Mouse (Mus musculus): ENCODE measurements around the gene Slc35b1.

The Slc35b1 gene

DNA sequence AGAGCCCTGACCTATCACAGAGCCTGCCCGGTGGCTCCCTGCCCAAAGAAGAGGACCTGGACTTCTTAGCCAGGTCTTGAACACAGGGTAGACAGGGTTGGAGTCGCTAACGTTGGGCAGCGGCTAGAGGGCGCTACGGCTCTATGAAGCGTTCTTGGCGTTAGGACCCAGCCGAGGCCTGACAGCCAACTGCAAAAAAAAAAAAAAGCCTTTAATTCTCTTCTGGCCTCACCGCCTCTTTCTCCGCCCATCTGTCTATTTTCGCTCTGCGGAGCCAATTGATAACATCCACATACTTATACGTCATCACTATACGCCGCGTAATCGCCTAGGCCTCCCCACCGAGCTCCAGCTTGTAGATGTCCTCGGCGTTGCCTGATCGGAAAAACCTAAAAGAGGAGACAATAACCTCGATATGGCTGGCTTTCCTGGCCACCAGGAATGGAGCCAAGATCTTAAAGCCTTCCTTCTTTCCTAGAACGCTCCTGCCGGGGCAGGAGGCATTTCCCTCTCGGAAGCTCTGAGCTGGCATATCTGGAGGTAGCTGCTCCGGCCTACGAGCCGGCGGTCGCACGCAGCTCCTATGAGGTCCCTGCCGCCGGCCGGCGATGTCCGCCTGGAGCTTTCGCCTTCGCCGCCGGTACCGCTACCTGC, at the start of gene Slc35b1:
Gene Slc35b1, plus strand, starts transcription at position 374 of the 654 bp plus-strand sequence.
- DNase-seq = peak; percentile 93

DNA sequence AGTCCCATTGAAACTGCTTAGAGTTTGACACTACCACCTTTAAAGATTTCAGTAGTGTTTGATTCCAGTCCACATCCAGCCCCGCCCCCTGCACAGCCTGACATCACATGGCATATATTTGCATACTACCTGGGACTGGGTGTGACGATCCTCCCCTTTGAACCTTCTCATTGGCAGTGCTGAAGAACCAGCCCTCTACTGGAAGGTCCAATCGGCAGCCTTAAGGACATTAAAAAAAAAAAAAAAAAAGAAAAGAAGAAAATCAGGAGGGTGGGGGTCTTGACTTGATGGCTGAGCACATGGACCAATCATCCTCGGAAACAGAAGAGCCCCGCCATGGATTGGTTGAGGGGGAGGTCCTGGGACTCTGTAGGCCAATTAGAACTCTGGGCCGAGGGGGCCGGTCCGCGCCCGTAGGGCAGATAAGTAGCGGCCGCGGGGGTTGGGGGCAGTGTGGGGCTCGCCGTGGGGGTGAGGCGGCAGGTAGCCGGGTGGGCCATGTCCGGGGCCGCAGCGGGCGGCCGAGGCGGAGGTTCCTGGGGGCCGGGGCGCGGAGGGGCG, 47.8 kb upstream of the Slc35b1 start, which contains the start of gene Fam117a:
Gene Fam117a, plus strand, starts transcription at position 451 of the 561 bp plus-strand sequence.
- DNase-seq = peak; percentile 77

DNA sequence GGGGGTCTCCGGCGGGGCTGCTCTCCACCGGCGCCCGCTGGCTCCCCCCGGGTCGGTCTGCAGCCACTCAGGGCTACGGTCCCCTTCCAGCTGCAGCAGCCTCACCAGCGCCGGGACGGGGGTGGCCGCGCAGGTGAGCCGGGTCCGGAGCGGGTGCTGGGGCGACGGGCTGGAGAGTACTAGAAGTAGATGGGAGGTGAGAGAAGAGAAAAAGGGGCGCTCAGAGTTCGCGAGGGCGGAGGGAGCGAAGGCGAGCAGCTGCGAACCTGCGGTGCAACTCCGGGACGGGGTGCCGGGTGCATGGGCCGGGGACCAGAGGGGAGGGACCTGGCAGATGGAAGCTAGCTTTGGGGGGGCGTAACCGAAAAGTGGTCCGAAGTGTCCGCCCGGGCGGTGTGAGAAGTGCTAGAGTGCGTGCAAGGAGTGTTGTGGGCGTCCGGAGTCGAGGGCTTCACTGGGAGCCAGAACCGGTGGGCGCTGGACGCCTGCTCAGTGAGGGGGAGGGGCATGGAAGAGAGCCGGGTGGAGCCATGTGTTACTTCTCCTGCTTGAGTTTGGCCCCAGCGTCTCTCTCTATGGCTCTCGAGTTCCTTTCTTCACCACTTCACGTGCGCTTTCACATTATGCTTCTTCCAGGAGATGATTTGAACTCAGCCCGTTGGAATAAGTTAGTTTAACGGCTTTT, 47.2 kb upstream of the Slc35b1 start:
- DNase-seq = peak; percentile 35

GRCm38 (mm10) chr11:95337846-95338342, 46.6 kb upstream of the Slc35b1 start:
- DNase-seq = no peak

DNA sequence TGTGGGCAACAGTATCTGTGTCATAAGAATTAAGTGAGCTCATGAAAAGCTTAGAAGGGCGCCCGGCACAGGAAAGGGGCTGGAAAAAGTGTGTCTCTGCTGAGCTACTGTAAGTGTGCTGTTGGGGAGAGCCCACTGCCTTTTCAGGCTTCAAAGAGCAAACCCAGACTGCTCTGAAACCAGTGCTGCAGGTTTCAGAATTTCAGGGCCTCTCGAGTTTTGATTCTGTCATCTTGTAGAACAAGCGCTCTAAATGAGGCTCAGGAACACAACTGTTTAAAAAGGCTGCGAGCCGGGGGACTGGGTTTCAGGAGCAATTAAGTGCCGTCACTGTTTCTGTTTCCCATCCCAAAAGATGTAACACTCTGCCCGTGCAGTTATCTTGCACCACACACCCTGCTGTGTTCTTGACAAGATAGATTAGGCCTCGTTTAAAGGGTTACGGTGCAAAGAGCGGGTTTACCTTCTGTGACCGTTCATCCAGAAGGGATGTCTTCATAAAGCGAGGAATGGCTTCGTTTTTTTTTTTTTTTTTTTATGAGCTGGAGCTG, 44.9 kb upstream of the Slc35b1 start:
- DNase-seq = no peak

- no peak for DNase-seq
These were observed 44.2 kb upstream of the Slc35b1 start for GRCm38 (mm10) chr11:95340259-95340658.

- no peak for DNase-seq
These were observed 43.8 kb upstream of the Slc35b1 start for GRCm38 (mm10) chr11:95340664-95341063.

DNA sequence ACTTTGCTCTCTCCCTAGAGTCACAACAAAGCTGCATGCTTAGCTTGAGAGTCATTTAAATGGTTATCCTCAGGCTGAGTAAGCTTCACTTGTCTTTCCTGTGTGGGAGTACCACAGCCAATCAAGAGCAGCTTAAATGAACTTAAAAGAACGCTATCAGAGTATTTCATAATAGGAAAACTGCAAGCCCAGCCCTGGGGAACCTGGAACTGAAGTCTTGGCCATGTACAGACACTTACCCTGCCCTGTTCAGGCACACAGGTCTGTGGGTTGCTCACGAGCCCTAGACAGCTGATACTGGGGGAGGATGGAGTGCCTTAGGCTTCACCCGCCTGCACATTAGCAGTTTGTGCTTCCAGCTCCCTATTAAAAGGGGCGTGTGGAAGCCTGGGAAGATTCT, 41.3 kb upstream of the Slc35b1 start:
- no peak for DNase-seq

DNA sequence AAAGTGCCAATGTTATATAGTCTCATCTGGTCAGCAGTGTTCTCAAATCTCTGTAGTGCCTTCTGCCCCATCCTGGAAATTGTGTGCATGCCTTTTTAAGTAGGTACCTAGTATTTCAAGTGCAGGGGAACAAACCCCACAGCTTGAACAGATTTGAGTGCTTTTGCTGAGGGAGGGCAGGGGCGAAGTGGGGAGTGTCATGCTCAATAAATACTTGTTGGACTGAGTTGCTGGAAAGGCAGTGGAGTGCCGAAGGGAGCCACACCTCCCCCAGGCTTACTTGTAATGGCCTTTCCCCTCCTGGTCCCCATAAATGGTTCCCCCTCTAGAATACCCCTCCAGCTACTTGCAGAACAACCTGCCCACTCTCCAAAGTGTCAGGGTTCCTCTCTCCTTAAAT, 40.3 kb upstream of the Slc35b1 start:
- DNase-seq = no peak

DNA sequence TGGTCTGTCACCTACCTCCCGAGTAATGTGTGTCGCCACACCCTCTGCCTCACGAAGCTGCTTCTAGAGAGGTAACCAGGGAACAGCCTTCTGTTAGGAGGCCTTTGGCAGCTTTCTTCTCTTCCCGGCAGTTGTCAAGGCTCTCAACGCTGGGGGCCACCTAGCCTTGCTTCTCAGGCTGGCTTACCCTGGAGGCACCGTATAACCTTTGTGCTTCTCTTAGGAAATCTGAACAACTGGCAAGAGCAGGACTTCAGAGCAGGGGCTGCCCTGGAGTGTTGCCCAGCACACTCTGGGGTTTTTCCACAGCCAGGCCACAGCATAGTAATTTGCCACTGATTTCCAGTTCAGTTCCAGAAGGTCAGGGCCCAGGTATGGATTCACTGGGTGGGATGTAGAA, 34.2 kb upstream of the Slc35b1 start:
- no peak for DNase-seq

- no peak for DNase-seq
These were observed 33.5 kb upstream of the Slc35b1 start for GRCm38 (mm10) chr11:95350960-95351359.

GRCm38 (mm10) chr11:95352686-95353085, 31.8 kb upstream of the Slc35b1 start:
- no peak for DNase-seq

GRCm38 (mm10) chr11:95353226-95353625, 31.3 kb upstream of the Slc35b1 start:
- DNase-seq = no peak

DNA sequence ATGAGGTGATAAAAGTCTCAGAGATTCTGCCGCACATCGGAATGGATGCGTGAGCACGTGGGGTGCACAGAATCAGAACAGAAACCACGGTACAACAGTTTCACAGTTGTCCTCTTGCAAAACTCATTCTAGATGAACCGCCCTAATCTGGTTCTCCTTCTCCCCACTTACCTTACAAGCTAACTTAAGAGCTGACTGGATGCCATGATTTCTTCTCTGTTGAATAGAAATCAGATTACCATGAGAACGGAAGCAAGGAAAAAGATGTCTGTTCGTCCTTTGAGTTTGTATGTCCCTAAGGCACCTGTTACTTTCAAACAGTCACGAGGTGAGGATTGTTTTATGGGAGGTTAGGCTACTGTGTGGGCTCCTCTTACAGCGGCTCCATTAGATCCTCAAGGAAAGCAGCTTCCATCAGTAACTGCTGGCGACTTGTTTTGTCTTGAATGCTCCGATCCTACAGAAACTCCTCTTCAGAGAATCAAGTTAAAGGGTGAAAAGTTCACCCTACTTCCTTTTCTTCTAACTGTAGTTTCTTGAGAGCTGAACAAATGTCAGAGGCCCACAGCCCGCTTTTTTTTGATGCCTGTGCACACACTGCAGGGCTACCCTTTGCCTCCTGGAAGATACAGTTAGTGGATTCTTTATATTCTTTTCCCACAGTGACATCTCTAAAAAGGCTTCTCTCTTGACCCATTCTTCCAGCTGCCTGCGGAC, 30.1 kb upstream of the Slc35b1 start:
- DNase-seq = no peak

DNA sequence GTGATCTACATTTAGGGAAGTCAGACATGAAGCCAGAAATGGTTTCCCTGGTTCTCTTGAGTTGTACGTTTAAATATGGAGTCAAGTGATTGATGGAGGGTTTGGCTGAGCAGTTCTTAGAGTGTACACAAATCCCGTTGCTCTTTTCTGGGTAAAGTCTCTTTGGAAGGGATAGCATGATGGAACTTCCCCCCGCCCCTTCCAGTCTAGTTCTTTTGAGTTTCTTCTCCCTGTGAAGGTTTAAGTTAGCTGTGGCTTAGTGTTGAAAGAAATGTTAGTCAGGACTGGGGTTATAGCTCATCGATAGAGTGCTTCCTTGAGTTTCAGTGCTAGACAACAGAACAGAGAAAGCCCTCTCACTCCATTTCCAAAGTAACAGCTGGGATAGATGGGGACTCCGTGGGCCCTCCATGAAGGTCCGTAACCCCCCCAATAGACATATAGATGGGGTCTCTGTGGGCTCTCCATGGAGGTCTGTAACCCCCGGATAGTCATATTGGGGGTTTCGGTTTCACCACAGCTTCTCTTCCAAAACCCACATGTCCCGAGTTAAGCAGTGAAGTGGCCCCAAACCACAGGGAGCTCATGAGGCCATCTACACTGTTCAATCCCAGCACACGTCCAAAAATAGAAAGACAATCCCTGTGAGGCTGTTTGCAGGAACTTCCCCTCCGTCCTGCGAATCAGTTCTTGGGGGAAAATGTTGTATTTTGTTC, 29.4 kb upstream of the Slc35b1 start:
- DNase-seq = no peak

DNA sequence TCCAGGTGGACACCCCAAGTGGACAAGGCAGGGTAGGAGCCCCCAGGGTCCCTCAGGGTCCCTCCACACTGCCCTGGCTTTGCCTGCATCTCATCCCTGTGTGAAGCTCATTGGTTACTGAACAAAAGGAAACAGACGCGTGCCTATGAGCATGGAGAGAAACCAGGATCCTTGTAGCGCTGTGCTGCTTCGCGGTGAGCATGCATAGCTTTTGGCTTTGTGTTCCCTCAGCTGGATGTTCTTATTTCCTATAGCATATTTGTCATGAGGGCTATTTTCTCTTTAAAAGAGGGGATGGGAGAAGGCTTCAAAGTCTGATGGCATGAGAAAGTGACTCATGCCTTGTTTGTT, 28.9 kb upstream of the Slc35b1 start:
- DNase-seq = no peak

GRCm38 (mm10) chr11:95356039-95356438, 28.5 kb upstream of the Slc35b1 start:
- DNase-seq = no peak

GRCm38 (mm10) chr11:95356469-95357273, 27.8 kb upstream of the Slc35b1 start:
- DNase-seq = peak; percentile 37

- no peak for DNase-seq
These were observed 26.2 kb upstream of the Slc35b1 start for GRCm38 (mm10) chr11:95358263-95358662.

- DNase-seq = no peak
These were observed 20.1 kb upstream of the Slc35b1 start for GRCm38 (mm10) chr11:95364388-95364787.

- peak; percentile 52 for DNase-seq
These were observed 18.9 kb upstream of the Slc35b1 start for GRCm38 (mm10) chr11:95365596-95365995.

All from right cerebral cortex, postnatal 4 days (tissue).